Mouse (Mus musculus) embryonic fibroblast, embryonic 13.5 days (primary cell): ENCODE results near the gene Fadd.

ENCODE experiments used
- CTCF ChIP-seq: IDR thresholded peaks from 2 replicates; pipeline ENCODE4 v1.5.1; 2011; ENCODE audit warnings: mild to moderate bottlenecking, control low read depth, low read length, moderate library complexity, borderline replicate concordance; ENCODE audit not compliant: insufficient read depth
- POLR2A ChIP-seq: IDR thresholded peaks from 2 replicates; pipeline ENCODE4 v1.6.1; 2011; ENCODE audit warnings: low read depth, mild to moderate bottlenecking, control low read depth, low read length, moderate library complexity

DNA sequence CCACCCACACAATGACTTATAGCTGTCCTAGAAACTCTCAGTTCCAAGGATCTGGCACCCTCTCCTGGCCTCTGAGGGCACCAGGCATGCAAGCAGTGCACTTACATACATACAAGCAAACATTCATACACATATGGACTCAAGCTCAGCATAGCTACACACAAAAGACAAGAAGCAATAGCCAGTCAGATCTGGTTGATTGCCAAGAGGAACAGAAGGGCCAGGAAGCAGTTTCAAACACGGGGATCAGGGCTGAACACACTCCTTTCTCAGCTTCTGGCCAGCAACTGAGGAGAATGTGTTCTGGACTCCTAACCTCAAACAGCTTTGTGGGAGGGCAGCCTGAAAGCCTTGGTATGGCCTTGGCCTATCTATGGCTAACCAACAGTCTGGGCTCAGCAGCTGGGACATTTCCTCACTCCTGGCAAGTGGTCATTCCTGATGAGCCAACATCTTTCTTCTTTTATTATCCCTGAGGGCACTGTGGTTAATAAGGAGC, 54.5 kb downstream of the Fadd start:
- TF ChIP-seq CTCF = no peak
- TF ChIP-seq POLR2A = no peak
